Mouse (Mus musculus): Measurements from ENCODE around the gene Tmem235. TPM values are rescaled to one million over a fixed set of nuclear protein-coding genes. Genes with fewer than 3 reads are reported as not detected.
A peak's percentile ranks its signal among the peaks of the same experiment; 100 is the strongest.
"Not testable (repeated sequence)": the region's sequence is repeated elsewhere in the genome, so short reads cannot be mapped to it uniquely, and the experiment has no call there.

Tmem235 gene
- polyA plus RNA-seq, 1 experiment from 2014 or later, result not detected

- Histone ChIP-seq H3K36me3 (ENCODE audit: control insufficient read depth, insufficient read depth, low read length) (no peaks in the 10 kb centered on the region), H3K27ac (ENCODE audit: low read depth, low read length) (peak overlapping the region; percentile 97), H3K4me2 (peak overlapping the region; percentile 81), H3K4me3 (ENCODE audit: low read depth, low read length) (no peak overlapping the region), H3K4me1 (ENCODE audit: control insufficient read depth, insufficient read depth, low read length) (peaks cover 66% of the 10 kb centered on the region), H3K9me3 (replicated peaks; ENCODE audit: control insufficient read depth, low read length) (no peaks in the 10 kb centered on the region), H3K27me3 (ENCODE audit: control insufficient read depth, insufficient read depth, low read length) (no peaks in the 10 kb centered on the region), H3K9ac (ENCODE audit: low read depth, low read length) (peak overlapping the region; percentile 52; the same call in 1 of the 2 replicates)
- no peak for ATAC-seq (replicated peaks; ENCODE audit: insufficient number of reproducible peaks, low FRiP score, low TSS enrichment)
- WGBS (ENCODE audit: insufficient replicate concordance), result 57% methylated on average over 18 of the region's 18 CpGs
These were observed 32.2 kb upstream of the Tmem235 start for GRCm38 (mm10) chr11:117828149-117828887.

GRCm38 (mm10) chr11:117828888-117829604, 31.5 kb upstream of the Tmem235 start:
- Histone ChIP-seq H3K9ac (ENCODE audit: low read depth, low read length) (0 out of 2 replicates have a peak overlapping the region, but pooled peaks have one; percentile 52), H3K4me2 (peak overlapping the region; percentile 81)
- 0 out of 2 replicates have a peak, but pooled peaks have one; percentile 11 for ATAC-seq (replicated peaks; ENCODE audit: insufficient number of reproducible peaks, low FRiP score, low TSS enrichment)

GRCm38 (mm10) chr11:117829671-117830215, 30.8 kb upstream of the Tmem235 start:
- Histone ChIP-seq H3K36me3 (ENCODE audit: control insufficient read depth, insufficient read depth, low read length) (no peaks in the 10 kb centered on the region), H3K27me3 (ENCODE audit: control insufficient read depth, insufficient read depth, low read length) (no peaks in the 10 kb centered on the region), H3K27ac (ENCODE audit: low read depth, low read length) (peak overlapping the region; percentile 97), H3K9me3 (replicated peaks; ENCODE audit: control insufficient read depth, low read length) (no peaks in the 10 kb centered on the region), H3K4me1 (ENCODE audit: control insufficient read depth, insufficient read depth, low read length) (peaks cover 59% of the 10 kb centered on the region), H3K9ac (ENCODE audit: low read depth, low read length) (0 out of 2 replicates have a peak overlapping the region, but pooled peaks have one; percentile 6), H3K4me3 (ENCODE audit: low read depth, low read length) (no peak overlapping the region), H3K4me2 (no peak overlapping the region)
- no peak for ATAC-seq (replicated peaks; ENCODE audit: insufficient number of reproducible peaks, low FRiP score, low TSS enrichment)
- WGBS (ENCODE audit: insufficient replicate concordance), result 59% methylated on average over 2 of the region's 2 CpGs

More at GRCm38 (mm10) chr11:117828888-117829604, 31.5 kb upstream of the Tmem235 start:
- H3K27me3 ChIP-seq (ENCODE audit: control insufficient read depth, insufficient read depth, low read length), result no peaks in the 10 kb centered on the region
- no peaks in the 10 kb centered on the region for H3K9me3 ChIP-seq (replicated peaks; ENCODE audit: control insufficient read depth, low read length)
- H3K4me3 ChIP-seq (ENCODE audit: low read depth, low read length), result no peak overlapping the region
- peaks cover 63% of the 10 kb centered on the region for H3K4me1 ChIP-seq (ENCODE audit: control insufficient read depth, insufficient read depth, low read length)
- 16% methylated on average over 9 of the region's 9 CpGs for WGBS (ENCODE audit: insufficient replicate concordance)
- no peaks in the 10 kb centered on the region for H3K36me3 ChIP-seq (ENCODE audit: control insufficient read depth, insufficient read depth, low read length)
- H3K27ac ChIP-seq (ENCODE audit: low read depth, low read length), result peak overlapping the region; percentile 97

GRCm38 (mm10) chr11:117830401-117830800, 30.2 kb upstream of the Tmem235 start:
- H3K4me1 ChIP-seq (ENCODE audit: control insufficient read depth, insufficient read depth, low read length), result peaks cover 57% of the 10 kb centered on the region
- no peaks in the 10 kb centered on the region for H3K27me3 ChIP-seq (ENCODE audit: control insufficient read depth, insufficient read depth, low read length)
- H3K9me3 ChIP-seq (replicated peaks; ENCODE audit: control insufficient read depth, low read length), result no peaks in the 10 kb centered on the region
- no peak overlapping the region for H3K4me2 ChIP-seq
- ATAC-seq (replicated peaks; ENCODE audit: insufficient number of reproducible peaks, low FRiP score, low TSS enrichment), result no peak
- H3K9ac ChIP-seq (ENCODE audit: low read depth, low read length), result no peak overlapping the region
- H3K4me3 ChIP-seq (ENCODE audit: low read depth, low read length), result no peak overlapping the region
- H3K36me3 ChIP-seq (ENCODE audit: control insufficient read depth, insufficient read depth, low read length), result no peaks in the 10 kb centered on the region
- H3K27ac ChIP-seq (ENCODE audit: low read depth, low read length), result peak overlapping the region; percentile 97
- 50% methylated on average over 9 of the region's 9 CpGs for WGBS (ENCODE audit: insufficient replicate concordance)

GRCm38 (mm10) chr11:117832086-117832969, 28.2 kb upstream of the Tmem235 start:
- Histone ChIP-seq H3K36me3 (ENCODE audit: control insufficient read depth, insufficient read depth, low read length) (no peaks in the 10 kb centered on the region), H3K4me3 (ENCODE audit: low read depth, low read length) (peak overlapping the region; percentile 28), H3K4me2 (peak overlapping the region; percentile 64), H3K9ac (ENCODE audit: low read depth, low read length) (0 out of 2 replicates have a peak overlapping the region, but pooled peaks have one; percentile 22), H3K27ac (ENCODE audit: low read depth, low read length) (peak overlapping the region; percentile 54; the same call in 1 of the 2 replicates), H3K9me3 (replicated peaks; ENCODE audit: control insufficient read depth, low read length) (no peaks in the 10 kb centered on the region), H3K4me1 (ENCODE audit: control insufficient read depth, insufficient read depth, low read length) (peaks cover 43% of the 10 kb centered on the region), H3K27me3 (ENCODE audit: control insufficient read depth, insufficient read depth, low read length) (no peaks in the 10 kb centered on the region)
- peak; percentile 40 for ATAC-seq (replicated peaks; ENCODE audit: insufficient number of reproducible peaks, low FRiP score, low TSS enrichment)
- 16% methylated on average over 28 of the region's 28 CpGs for WGBS (ENCODE audit: insufficient replicate concordance)

- not testable (repeated sequence) for H3K4me2 ChIP-seq; H3K27me3 ChIP-seq (ENCODE audit: control insufficient read depth, insufficient read depth, low read length); ATAC-seq (replicated peaks; ENCODE audit: insufficient number of reproducible peaks, low FRiP score, low TSS enrichment); H3K27ac ChIP-seq (ENCODE audit: low read depth, low read length); H3K9ac ChIP-seq (ENCODE audit: low read depth, low read length); H3K4me3 ChIP-seq (ENCODE audit: low read depth, low read length); H3K9me3 ChIP-seq (replicated peaks; ENCODE audit: control insufficient read depth, low read length); H3K36me3 ChIP-seq (ENCODE audit: control insufficient read depth, insufficient read depth, low read length)
- 87% methylated on average over 4 of the region's 6 CpGs for WGBS (ENCODE audit: insufficient replicate concordance)
- H3K4me1 ChIP-seq (ENCODE audit: control insufficient read depth, insufficient read depth, low read length), result peaks cover 32% of the 10 kb centered on the region
These were observed 27.0 kb upstream of the Tmem235 start for GRCm38 (mm10) chr11:117833509-117833908.

- no peak for ATAC-seq (replicated peaks; ENCODE audit: insufficient number of reproducible peaks, low FRiP score, low TSS enrichment)
- Histone ChIP-seq H3K4me3 (ENCODE audit: low read depth, low read length) (no peak overlapping the region), H3K36me3 (ENCODE audit: control insufficient read depth, insufficient read depth, low read length) (no peaks in the 10 kb centered on the region), H3K27me3 (ENCODE audit: control insufficient read depth, insufficient read depth, low read length) (no peaks in the 10 kb centered on the region), H3K4me1 (ENCODE audit: control insufficient read depth, insufficient read depth, low read length) (peaks cover 28% of the 10 kb centered on the region), H3K4me2 (no peak overlapping the region), H3K9ac (ENCODE audit: low read depth, low read length) (no peak overlapping the region), H3K27ac (ENCODE audit: low read depth, low read length) (no peak overlapping the region), H3K9me3 (replicated peaks; ENCODE audit: control insufficient read depth, low read length) (no peaks in the 10 kb centered on the region)
- 91% methylated on average over 8 of the region's 8 CpGs for WGBS (ENCODE audit: insufficient replicate concordance)
These were observed 26.5 kb upstream of the Tmem235 start for GRCm38 (mm10) chr11:117834086-117834485.

- 0 out of 2 replicates have a peak overlapping the region, but pooled peaks have one; percentile 14 for H3K4me3 ChIP-seq (ENCODE audit: low read depth, low read length)
- ATAC-seq (replicated peaks; ENCODE audit: insufficient number of reproducible peaks, low FRiP score, low TSS enrichment), result no peak
- peaks cover 13% of the 10 kb centered on the region for H3K4me1 ChIP-seq (ENCODE audit: control insufficient read depth, insufficient read depth, low read length)
- 19% methylated on average over 13 of the region's 13 CpGs for WGBS (ENCODE audit: insufficient replicate concordance)
- no peaks in the 10 kb centered on the region for H3K27me3 ChIP-seq (ENCODE audit: control insufficient read depth, insufficient read depth, low read length)
- no peaks in the 10 kb centered on the region for H3K9me3 ChIP-seq (replicated peaks; ENCODE audit: control insufficient read depth, low read length)
- H3K27ac ChIP-seq (ENCODE audit: low read depth, low read length), result 0 out of 2 replicates have a peak overlapping the region, but pooled peaks have one; percentile 15
- 0 out of 2 replicates have a peak overlapping the region, but pooled peaks have one; percentile 28 for H3K9ac ChIP-seq (ENCODE audit: low read depth, low read length)
- no peaks in the 10 kb centered on the region for H3K36me3 ChIP-seq (ENCODE audit: control insufficient read depth, insufficient read depth, low read length)
- H3K4me2 ChIP-seq, result peak overlapping the region; percentile 54
These were observed 24.2 kb upstream of the Tmem235 start for GRCm38 (mm10) chr11:117836306-117836705.

Data from heart, embryonic 11.5 days (tissue).